Mouse (Mus musculus): ENCODE results near the gene Gm38655. TPM values are rescaled to one million over a fixed set of nuclear protein-coding genes. Genes with fewer than 3 reads are reported as not detected.
A peak's percentile ranks its signal among the peaks of the same experiment; 100 is the strongest.
"Not testable (repeated sequence)": the region's sequence is repeated elsewhere in the genome, so short reads cannot be mapped to it uniquely, and the experiment has no call there.

Gene Gm38655
- polyA plus RNA-seq, 1 experiment from 2014 or later: not detected

DNA sequence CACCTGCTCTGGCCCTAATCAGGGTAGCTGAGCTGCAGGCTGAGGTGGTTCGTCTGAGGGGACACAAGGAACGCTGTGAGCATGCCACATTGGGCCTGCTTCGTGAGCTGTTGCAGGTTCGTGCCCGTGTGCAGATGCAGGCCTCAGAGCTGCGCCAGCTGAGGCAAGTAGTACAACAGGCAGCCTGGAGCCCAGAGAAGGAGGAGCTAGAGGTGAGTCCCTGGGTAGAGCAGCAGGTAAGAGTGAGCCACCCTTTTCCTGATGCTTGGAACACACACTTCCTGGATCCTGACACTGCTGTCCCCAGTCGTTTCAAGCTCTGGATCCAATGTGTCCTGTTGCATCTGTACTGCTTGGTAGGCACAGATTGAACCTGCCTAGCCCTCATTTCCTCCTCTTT, 11.9 kb downstream of the Gm38655 start:
- Histone ChIP-seq H3K4me3 (no peak overlapping the region), H3K9me3 (no peaks in the 10 kb centered on the region), H3K36me3 (replicated peaks) (peaks cover 32% of the 10 kb centered on the region), H3K27me3 (ENCODE audit: poor library complexity, severe bottlenecking) (no peaks in the 10 kb centered on the region), H3K27ac (no peak overlapping the region), H3K4me1 (no peaks in the 10 kb centered on the region)
- 79% methylated on average over 7 of the region's 7 CpGs for WGBS
- DNase-seq (ENCODE audit: extremely low spot score, low spot score): no peak

DNA sequence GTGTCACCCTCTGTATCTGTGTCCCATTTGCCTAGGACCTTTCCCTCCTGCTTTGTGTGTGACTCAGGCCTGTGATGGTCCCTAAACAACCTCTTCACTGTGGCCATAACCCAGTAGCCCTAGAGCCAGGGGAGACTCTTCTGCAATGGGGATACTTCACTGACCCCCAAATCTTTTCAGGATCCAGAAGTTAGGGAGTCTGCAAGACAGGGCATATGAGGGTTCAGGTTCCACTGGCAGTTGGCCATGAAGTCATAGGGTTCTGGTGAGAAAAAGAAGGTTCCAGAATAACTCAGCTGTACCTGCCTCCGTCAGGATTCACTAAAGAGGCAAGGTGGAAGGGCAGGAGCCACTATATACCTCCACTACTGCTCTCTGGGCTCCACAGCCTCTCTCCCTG, 13.1 kb downstream of the Gm38655 start, which contains the start of gene Ccdc154:
Ccdc154 (plus strand) TSS at position 301 of the 400 bp plus-strand sequence.
- no peak within 1 kb of the TSS for H3K4me3 ChIP-seq
- H3K4me1 ChIP-seq: no peaks in the 10 kb centered on the region
- H3K9me3 ChIP-seq: no peaks in the 10 kb centered on the region
- no peaks in the 10 kb centered on the region for H3K27me3 ChIP-seq (ENCODE audit: poor library complexity, severe bottlenecking)
- DNase-seq (ENCODE audit: extremely low spot score, low spot score): no peak
- H3K27ac ChIP-seq: no peak within 1 kb of the TSS
- H3K36me3 ChIP-seq (replicated peaks): peaks cover 42% of the 10 kb centered on the region
- WGBS: 81% methylated on average over 1 of the region's 1 CpGs

DNA sequence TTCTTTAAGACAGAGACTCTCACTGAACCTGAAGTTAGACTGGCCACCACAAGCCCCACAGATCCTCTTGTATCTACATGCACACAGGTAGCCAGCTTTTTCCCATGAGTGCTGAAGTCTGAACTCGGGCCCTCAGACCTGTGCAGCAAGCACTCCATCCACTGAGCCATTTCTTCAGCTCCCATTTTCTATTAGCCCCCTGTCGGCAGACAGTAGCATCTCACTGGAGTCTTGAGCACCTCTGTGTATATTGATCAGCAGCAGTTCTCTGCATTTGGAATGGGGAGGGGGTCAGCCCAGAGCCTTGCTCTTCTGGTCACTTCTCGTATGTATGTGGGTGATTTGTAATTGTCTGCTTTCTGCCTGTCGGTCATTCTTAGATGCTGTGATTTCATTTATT, 35.3 kb downstream of the Gm38655 start:
- WGBS: 69% methylated on average over 4 of the region's 4 CpGs
- DNase-seq (ENCODE audit: extremely low spot score, low spot score): no peak
- no peaks in the 10 kb centered on the region for H3K9me3 ChIP-seq
- peaks cover 21% of the 10 kb centered on the region for H3K36me3 ChIP-seq (replicated peaks)
- no peak overlapping the region for H3K27ac ChIP-seq
- no peak overlapping the region for H3K4me3 ChIP-seq
- no peaks in the 10 kb centered on the region for H3K27me3 ChIP-seq (ENCODE audit: poor library complexity, severe bottlenecking)
- H3K4me1 ChIP-seq: peaks cover 3% of the 10 kb centered on the region; the same call in 1 of the 2 replicates

DNA sequence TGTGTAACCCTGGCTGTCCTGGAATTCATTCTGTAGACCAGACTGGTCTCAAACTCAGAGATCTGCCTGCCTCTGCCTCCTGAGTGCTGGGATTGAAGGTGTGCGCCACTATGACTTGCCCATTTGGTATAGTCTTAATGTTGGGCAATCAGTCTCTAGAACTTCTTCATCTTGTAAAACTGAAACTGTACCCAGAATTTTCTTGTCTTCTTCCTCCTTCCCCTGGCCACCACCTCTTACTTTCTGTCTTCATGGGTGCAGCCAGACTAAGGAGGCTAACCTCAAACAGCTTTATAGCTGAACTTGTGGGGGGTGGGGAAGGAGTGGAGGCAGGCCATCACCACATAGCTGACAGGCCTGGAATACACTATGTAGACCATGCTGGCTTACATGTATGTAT, 36.5 kb downstream of the Gm38655 start:
- Histone ChIP-seq H3K9me3 (no peaks in the 10 kb centered on the region), H3K27ac (no peak overlapping the region), H3K36me3 (replicated peaks) (peaks cover 10% of the 10 kb centered on the region), H3K27me3 (ENCODE audit: poor library complexity, severe bottlenecking) (no peaks in the 10 kb centered on the region), H3K4me3 (no peak overlapping the region), H3K4me1 (peaks cover 14% of the 10 kb centered on the region)
- DNase-seq (ENCODE audit: extremely low spot score, low spot score): no peak
- WGBS: 92% methylated on average over 1 of the region's 1 CpGs

DNA sequence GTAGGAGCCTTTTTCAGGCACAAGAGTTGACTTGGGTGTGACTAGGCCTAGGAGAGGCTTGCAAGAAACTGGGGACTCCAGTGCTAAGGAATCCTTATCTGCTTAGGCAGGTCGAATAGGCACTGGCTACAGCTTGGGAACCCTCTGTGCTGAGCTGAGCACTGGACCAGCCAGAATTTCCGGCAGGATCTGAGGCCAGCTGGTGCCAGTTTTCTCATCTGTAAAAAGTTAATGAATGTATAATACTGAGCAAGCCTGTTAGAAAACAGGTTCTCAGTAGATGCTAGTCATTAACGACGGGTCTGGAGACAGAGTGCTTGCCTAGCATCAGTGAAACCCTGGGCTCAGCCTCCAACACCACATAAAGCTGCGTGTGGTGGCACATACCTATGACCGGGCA, 39.6 kb downstream of the Gm38655 start:
- 95% methylated on average over 6 of the region's 6 CpGs for WGBS

DNA sequence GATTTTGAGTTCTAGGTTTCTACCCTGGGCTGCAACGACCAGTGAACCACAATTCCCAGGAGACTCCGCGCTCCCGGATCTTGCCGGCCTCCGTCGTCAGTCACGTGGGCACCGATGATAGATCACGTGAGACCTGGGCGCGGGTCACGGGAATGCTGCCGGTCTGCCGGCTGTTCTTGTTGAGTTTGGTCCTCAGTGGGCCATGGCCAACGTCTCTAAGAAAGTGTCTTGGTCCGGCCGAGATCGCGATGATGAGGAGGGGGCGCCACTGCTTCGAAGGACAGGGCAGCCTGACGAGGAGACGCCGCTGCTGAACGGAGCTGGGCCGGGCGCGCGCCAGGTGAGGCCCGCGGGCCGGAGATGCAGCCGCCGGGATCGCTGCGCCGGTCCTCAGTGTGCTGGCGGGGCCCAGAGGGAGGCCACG, 42.0 kb downstream of the Gm38655 start, which contains the start of gene Clcn7:
Clcn7 (plus strand) TSS at position 117 of the 424 bp plus-strand sequence.
- DNase-seq (ENCODE audit: extremely low spot score, low spot score): peak; percentile 93
- WGBS: under 1% methylated on average over 40 of the region's 40 CpGs
- Histone ChIP-seq H3K36me3 (replicated peaks) (no peaks in the 10 kb centered on the region; the same call in 1 of the 2 replicates), H3K4me3 (peak within 1 kb of the TSS; percentile 92), H3K27me3 (ENCODE audit: poor library complexity, severe bottlenecking) (no peaks in the 10 kb centered on the region), H3K4me1 (peaks cover 17% of the 10 kb centered on the region), H3K9me3 (no peaks in the 10 kb centered on the region), H3K27ac (peak within 1 kb of the TSS; percentile 85)

More for the DNA sequence above, 39.6 kb downstream of the Gm38655 start:
- H3K4me1 ChIP-seq: peaks cover 17% of the 10 kb centered on the region
- no peak overlapping the region for H3K27ac ChIP-seq
- peaks cover 3% of the 10 kb centered on the region; the same call in 1 of the 2 replicates for H3K36me3 ChIP-seq (replicated peaks)
- no peaks in the 10 kb centered on the region for H3K27me3 ChIP-seq (ENCODE audit: poor library complexity, severe bottlenecking)
- no peak for DNase-seq (ENCODE audit: extremely low spot score, low spot score)
- no peak overlapping the region for H3K4me3 ChIP-seq
- no peaks in the 10 kb centered on the region for H3K9me3 ChIP-seq

DNA sequence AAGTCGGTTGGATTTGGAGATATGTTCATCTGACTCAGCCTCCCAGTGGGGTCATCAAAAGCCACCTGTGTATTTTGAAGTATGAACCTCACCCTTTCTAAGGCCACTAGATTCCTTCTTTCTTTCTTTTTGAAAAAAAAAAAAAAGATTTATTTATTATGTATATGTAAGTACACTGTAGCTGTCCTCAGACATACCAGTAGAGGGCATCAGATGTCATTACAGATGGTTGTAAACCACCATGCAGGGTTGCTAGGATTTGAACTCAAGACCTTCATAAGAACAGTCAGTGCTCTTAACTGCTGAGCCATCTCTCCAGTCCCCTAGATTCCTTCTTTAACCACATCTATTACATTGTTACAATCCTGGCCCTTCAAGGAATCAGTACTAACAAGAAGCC, 45.2 kb downstream of the Gm38655 start:
- Histone ChIP-seq H3K4me1 (peaks cover 13% of the 10 kb centered on the region), H3K36me3 (replicated peaks) (no peaks in the 10 kb centered on the region), H3K27ac (no peak overlapping the region), H3K9me3 (no peaks in the 10 kb centered on the region), H3K27me3 (ENCODE audit: poor library complexity, severe bottlenecking) (no peaks in the 10 kb centered on the region), H3K4me3 (no peak overlapping the region)
- WGBS: 94% methylated on average over 1 of the region's 1 CpGs
- DNase-seq (ENCODE audit: extremely low spot score, low spot score): no peak

DNA sequence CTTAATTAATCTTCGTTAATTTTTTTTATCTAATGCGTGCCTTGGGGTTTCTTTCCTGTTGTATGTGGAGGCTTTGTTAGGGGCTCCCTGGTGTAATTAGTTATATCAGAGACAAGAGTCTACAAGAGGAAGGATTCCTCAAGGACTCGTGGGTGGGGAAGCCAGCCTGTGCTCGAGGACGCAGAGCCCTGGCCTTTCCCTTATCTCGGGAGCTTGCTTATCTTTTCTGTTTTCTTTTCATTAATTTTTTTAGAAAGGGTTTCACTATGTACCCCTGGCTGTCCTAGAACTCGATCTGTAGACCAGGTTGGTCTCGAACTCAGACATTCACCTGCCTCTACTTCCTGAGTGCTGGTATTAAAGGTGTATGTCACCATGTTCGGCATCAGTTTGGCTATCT, 47.6 kb downstream of the Gm38655 start:
- Histone ChIP-seq H3K9me3 (no peaks in the 10 kb centered on the region), H3K27ac (no peak overlapping the region), H3K4me3 (no peak overlapping the region), H3K36me3 (replicated peaks) (no peaks in the 10 kb centered on the region), H3K4me1 (no peaks in the 10 kb centered on the region), H3K27me3 (ENCODE audit: poor library complexity, severe bottlenecking) (peaks cover 9% of the 10 kb centered on the region; the same call in 1 of the 2 replicates)
- no peak for DNase-seq (ENCODE audit: extremely low spot score, low spot score)
- WGBS: 81% methylated on average over 9 of the region's 9 CpGs

DNA sequence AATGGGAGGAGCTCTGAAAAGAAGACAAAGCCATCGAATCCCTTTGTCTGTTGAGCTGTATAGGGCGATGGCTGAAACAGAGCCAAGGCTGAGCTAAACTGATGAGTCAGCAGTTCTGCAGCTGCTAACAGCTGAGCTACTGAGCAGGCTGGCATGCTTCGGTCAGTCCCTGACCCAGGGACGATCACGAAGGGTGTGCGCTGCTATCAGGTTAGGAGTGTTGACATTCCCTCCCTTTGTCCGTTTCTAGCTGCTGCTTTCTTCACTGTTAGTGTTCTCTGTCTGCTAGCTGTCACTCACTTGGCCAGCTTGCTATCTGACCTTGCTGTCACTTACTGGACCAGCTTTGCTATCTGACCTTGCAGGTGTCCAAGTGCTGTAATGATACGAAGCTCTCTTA, 48.2 kb downstream of the Gm38655 start:
- 77% methylated on average over 8 of the region's 8 CpGs for WGBS
- Histone ChIP-seq H3K4me1 (no peaks in the 10 kb centered on the region), H3K27ac (no peak overlapping the region), H3K27me3 (ENCODE audit: poor library complexity, severe bottlenecking) (peaks cover 9% of the 10 kb centered on the region; the same call in 1 of the 2 replicates), H3K9me3 (no peaks in the 10 kb centered on the region), H3K36me3 (replicated peaks) (no peaks in the 10 kb centered on the region), H3K4me3 (no peak overlapping the region)
- DNase-seq (ENCODE audit: extremely low spot score, low spot score): no peak

DNA sequence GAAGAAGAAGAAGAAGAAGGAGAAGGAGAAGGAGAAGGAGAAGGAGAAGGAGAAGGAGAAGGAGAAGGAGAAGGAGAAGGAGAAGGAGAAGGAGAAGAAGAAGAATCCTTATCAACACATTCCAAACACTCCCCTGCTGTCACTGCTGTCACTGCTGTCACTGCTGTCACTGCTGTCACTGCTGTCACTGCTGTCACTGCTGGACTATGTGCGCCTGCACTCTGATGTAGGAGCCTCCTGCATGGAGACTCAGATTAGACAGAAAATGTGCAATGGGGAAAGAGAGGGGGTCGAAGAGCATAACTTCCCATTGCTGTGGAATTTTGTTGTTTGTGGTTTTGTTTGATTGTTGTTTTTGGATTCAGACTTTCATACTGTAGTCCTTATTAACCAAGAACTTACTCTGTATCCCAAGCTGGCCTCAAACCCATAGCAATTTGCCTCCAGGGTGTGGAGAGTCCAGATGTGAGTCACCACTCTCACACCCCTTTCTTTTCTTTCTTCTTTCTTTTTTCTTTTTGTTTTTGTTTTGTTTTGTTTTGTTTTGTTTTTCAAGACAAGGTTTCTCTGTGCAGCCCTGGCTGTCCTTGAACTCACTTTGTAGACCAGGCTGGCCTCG, 49.7 kb downstream of the Gm38655 start:
- 78% methylated on average over 3 of the region's 3 CpGs for WGBS
- H3K4me3 ChIP-seq; H3K4me1 ChIP-seq; DNase-seq (ENCODE audit: extremely low spot score, low spot score); H3K9me3 ChIP-seq; H3K27me3 ChIP-seq (ENCODE audit: poor library complexity, severe bottlenecking); H3K27ac ChIP-seq; H3K36me3 ChIP-seq (replicated peaks): not testable (repeated sequence)

DNA sequence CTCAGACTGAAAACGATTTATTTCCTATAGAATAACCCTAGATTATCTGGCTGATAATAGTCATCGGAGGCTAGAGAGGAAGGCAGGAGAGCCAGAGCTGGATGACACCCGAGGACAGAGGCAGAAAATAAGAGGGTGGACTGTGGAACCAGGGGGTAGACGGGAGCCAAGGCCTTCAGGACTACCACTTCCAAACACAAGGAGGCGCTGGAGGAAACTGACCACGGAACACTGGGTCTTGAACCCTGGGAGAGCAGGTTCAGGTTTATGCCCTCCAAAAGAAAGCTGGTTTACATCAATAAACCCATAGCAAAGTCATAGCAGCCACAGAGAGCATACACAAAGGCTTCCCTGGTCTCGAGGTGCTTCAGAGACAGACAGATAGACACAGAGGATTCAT, 51.3 kb downstream of the Gm38655 start:
- Histone ChIP-seq H3K36me3 (replicated peaks) (no peaks in the 10 kb centered on the region), H3K4me1 (no peaks in the 10 kb centered on the region), H3K9me3 (no peaks in the 10 kb centered on the region), H3K27ac (no peak overlapping the region), H3K27me3 (ENCODE audit: poor library complexity, severe bottlenecking) (peaks cover 9% of the 10 kb centered on the region; the same call in 1 of the 2 replicates), H3K4me3 (no peak overlapping the region)
- DNase-seq (ENCODE audit: extremely low spot score, low spot score): no peak
- WGBS: 35% methylated on average over 7 of the region's 7 CpGs
